Mouse (Mus musculus): ENCODE measurements at regions not wholly inside any gene's neighbourhood (a gene's known extent, or its start where the extent isn't known, plus 50 kb on each side); places are given as distances from the start of the nearest gene placed in this dataset.
"Not testable (repeated sequence)": the region's sequence is repeated elsewhere in the genome, so short reads cannot be mapped to it uniquely, and the experiment has no call there.

- no peaks in the 10 kb centered on the region for H3K4me1 ChIP-seq (ENCODE audit: insufficient read depth)
- ATAC-seq (ENCODE audit: insufficient read depth) (no peak), DNase-seq (no peak)
- no peak overlapping the region for H3K4me3 ChIP-seq (ENCODE audit: low read depth, low read length)
- H3K27ac ChIP-seq (ENCODE audit: low read depth): no peak overlapping the region
- no peak overlapping the region for H3K4me2 ChIP-seq
- no peaks in the 10 kb centered on the region for H3K36me3 ChIP-seq (ENCODE audit: insufficient read depth)
- H3K9me3 ChIP-seq (ENCODE audit: low read depth, low read length): no peaks in the 10 kb centered on the region
- H3K9ac ChIP-seq: no peak overlapping the region
- 65% methylated on average over 2 of the region's 2 CpGs for WGBS
- no peak for TF ChIP-seq CTCF (IDR thresholded peaks at IDR 0.05; ENCODE audit: low read depth)
- H3K27me3 ChIP-seq (ENCODE audit: insufficient read depth, low read length): no peaks in the 10 kb centered on the region
Measured at GRCm38 (mm10) chr5:61240498-61240897, 568.1 kb upstream of the G6pd2 start.

- not testable (repeated sequence) for ATAC-seq (ENCODE audit: insufficient read depth); H3K36me3 ChIP-seq (ENCODE audit: insufficient read depth); H3K9me3 ChIP-seq (ENCODE audit: low read depth, low read length); H3K27me3 ChIP-seq (ENCODE audit: insufficient read depth, low read length); H3K4me3 ChIP-seq (ENCODE audit: low read depth, low read length); H3K9ac ChIP-seq; H3K4me1 ChIP-seq (ENCODE audit: insufficient read depth); DNase-seq; H3K27ac ChIP-seq (ENCODE audit: low read depth); H3K4me2 ChIP-seq
- WGBS: 87% methylated on average over 15 of the region's 15 CpGs
Measured at GRCm38 (mm10) chr5:61288506-61288905, 520.1 kb upstream of the G6pd2 start.

- Histone ChIP-seq H3K9me3 (ENCODE audit: low read depth, low read length) (no peaks in the 10 kb centered on the region), H3K27ac (ENCODE audit: low read depth) (no peak overlapping the region), H3K4me3 (ENCODE audit: low read depth, low read length) (no peak overlapping the region), H3K36me3 (ENCODE audit: insufficient read depth) (no peaks in the 10 kb centered on the region), H3K27me3 (ENCODE audit: insufficient read depth, low read length) (no peaks in the 10 kb centered on the region), H3K9ac (no peak overlapping the region), H3K4me2 (no peak overlapping the region), H3K4me1 (ENCODE audit: insufficient read depth) (no peaks in the 10 kb centered on the region)
- TF ChIP-seq CTCF (IDR thresholded peaks at IDR 0.05; ENCODE audit: low read depth): no peak
- 68% methylated on average over 5 of the region's 5 CpGs for WGBS
- ATAC-seq (ENCODE audit: insufficient read depth) (no peak), DNase-seq (no peak)
Measured at GRCm38 (mm10) chr5:61314951-61315350, 493.7 kb upstream of the G6pd2 start.

DNA sequence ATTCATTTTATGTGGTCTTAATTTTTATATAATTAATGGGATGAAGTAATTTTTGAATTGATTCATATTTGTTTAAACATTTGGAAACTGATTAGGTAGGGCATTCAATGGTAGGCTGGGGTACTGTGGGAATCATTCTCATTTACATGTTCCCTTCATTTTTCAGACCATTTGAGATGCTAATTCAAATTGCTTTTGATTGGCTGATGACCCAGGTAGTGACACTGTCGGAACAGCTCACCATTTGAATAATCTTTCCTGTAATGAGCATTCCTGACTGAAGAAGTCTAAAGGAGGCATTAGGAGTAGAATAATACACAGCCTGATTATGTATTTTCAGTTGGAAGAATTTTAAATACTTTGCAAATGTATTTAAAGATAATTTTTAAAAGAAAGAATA lies 457.2 kb upstream of the G6pd2 start:
- Histone ChIP-seq H3K4me3 (ENCODE audit: low read depth, low read length) (no peak overlapping the region), H3K9me3 (ENCODE audit: low read depth, low read length) (no peaks in the 10 kb centered on the region), H3K9ac (no peak overlapping the region), H3K36me3 (ENCODE audit: insufficient read depth) (no peaks in the 10 kb centered on the region), H3K4me1 (ENCODE audit: insufficient read depth) (no peaks in the 10 kb centered on the region), H3K27me3 (ENCODE audit: insufficient read depth, low read length) (no peaks in the 10 kb centered on the region), H3K4me2 (no peak overlapping the region), H3K27ac (ENCODE audit: low read depth) (no peak overlapping the region)
- WGBS: 88% methylated on average over 1 of the region's 1 CpGs
- no peak for TF ChIP-seq CTCF (IDR thresholded peaks at IDR 0.05; ENCODE audit: low read depth)
- no peak for DNase-seq
- no peak for ATAC-seq (ENCODE audit: insufficient read depth)

DNA sequence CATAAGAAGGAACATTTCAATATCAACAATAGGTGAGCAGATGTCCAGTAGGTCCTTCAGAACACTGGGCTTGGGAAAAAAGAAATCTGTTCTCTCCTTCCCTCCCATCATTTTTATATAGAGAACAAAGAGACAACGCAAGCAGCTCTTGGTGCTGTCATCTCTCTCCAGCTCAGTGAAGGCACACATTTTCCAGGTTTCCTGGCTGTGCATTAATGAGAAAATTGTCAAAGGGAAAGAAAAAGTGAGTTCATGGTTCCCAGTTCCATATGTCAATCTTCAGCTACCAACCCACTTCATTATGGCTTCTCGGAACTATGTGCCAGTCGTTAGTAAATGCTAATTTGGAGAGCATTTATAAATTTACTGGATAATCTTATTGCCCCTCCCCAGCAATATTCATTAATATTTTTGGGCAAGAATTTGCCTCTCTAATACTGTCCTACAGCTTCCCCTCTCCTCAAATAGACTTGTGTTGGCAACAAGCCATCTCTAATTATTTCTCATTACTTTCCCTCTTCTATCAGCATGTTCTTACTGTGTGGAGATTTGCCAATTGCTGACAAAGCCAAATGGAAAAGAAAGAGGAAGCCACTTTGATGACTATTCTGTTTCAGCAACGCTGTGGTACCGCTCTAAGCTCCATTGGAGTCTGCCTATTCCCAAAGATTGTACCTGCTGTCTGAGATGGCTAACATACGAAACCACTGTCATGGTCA lies 453.2 kb upstream of the G6pd2 start:
- Histone ChIP-seq H3K27ac (ENCODE audit: low read depth) (no peak overlapping the region), H3K4me2 (no peak overlapping the region), H3K4me3 (ENCODE audit: low read depth, low read length) (no peak overlapping the region), H3K9ac (no peak overlapping the region), H3K27me3 (ENCODE audit: insufficient read depth, low read length) (no peaks in the 10 kb centered on the region), H3K9me3 (ENCODE audit: low read depth, low read length) (no peaks in the 10 kb centered on the region), H3K36me3 (ENCODE audit: insufficient read depth) (no peaks in the 10 kb centered on the region), H3K4me1 (ENCODE audit: insufficient read depth) (no peaks in the 10 kb centered on the region)
- no peak for TF ChIP-seq CTCF (IDR thresholded peaks at IDR 0.05; ENCODE audit: low read depth)
- ATAC-seq (ENCODE audit: insufficient read depth) (no peak), DNase-seq (peak; percentile 34)
- WGBS: 65% methylated on average over 6 of the region's 6 CpGs

DNA sequence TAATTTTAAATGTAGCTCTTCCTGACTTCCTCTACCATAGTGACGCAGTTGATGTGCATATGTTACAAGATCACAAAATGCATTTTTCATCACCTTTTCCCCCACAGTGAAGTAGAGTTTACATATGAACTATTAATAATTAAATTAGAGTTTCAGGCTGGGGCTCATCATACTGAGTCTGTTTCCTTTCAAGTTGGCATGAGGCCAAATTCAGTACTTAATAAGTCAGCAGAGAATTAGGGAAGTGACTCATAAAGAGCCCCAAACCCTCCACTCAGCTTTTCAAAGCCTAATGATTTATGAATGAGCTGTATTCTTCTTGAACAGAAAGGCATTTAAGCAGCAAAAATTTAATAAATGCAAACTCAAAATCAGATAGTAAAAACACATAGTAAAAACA lies 435.7 kb upstream of the G6pd2 start:
- H3K4me1 ChIP-seq (ENCODE audit: insufficient read depth): no peaks in the 10 kb centered on the region
- H3K9me3 ChIP-seq (ENCODE audit: low read depth, low read length): no peaks in the 10 kb centered on the region
- H3K4me2 ChIP-seq: no peak overlapping the region
- H3K4me3 ChIP-seq (ENCODE audit: low read depth, low read length): no peak overlapping the region
- 30% methylated on average over 1 of the region's 1 CpGs for WGBS
- H3K36me3 ChIP-seq (ENCODE audit: insufficient read depth): no peaks in the 10 kb centered on the region
- DNase-seq (peak; percentile 83), ATAC-seq (ENCODE audit: insufficient read depth) (peak; percentile 85)
- no peak overlapping the region for H3K27ac ChIP-seq (ENCODE audit: low read depth)
- no peak for TF ChIP-seq CTCF (IDR thresholded peaks at IDR 0.05; ENCODE audit: low read depth)
- no peak overlapping the region for H3K9ac ChIP-seq
- no peaks in the 10 kb centered on the region for H3K27me3 ChIP-seq (ENCODE audit: insufficient read depth, low read length)

DNA sequence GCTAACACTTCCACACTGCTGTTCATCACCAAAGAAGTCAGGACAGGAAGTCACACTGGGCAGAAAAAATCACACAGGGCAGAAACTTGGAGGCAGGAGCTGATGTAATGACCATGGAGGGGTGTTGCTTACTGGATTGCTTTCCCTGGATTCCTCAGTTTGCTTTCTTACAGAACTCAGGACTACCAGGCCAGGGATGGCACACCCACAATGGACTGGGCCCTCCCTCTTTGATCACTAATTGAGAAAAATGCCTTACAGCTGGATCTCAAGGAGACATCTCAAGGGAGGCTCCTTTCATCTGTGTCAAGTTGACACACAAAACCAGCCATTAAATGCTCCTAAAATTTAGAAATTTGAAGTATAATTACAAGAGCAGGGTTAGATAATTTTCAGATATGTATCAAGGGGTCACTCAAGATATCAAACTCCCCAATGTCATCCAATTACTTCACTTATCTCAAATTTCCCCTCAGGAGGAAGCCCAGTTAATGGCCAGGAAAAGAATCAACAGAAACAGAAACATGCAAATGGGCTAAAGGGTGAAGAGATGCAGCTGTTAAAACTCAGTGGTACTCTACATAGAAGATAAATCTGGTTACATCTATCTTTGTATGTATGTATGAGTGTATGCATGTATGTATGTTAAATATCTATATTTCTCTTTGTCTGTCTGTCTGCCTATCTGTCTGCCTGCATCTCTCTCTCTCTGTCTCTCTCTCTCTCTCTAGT lies 413.5 kb upstream of the G6pd2 start:
- H3K4me1 ChIP-seq (ENCODE audit: insufficient read depth): no peaks in the 10 kb centered on the region
- no peak overlapping the region for H3K4me3 ChIP-seq (ENCODE audit: low read depth, low read length)
- H3K4me2 ChIP-seq: no peak overlapping the region
- H3K36me3 ChIP-seq (ENCODE audit: insufficient read depth): no peaks in the 10 kb centered on the region
- no peaks in the 10 kb centered on the region for H3K27me3 ChIP-seq (ENCODE audit: insufficient read depth, low read length)
- TF ChIP-seq CTCF (IDR thresholded peaks at IDR 0.05; ENCODE audit: low read depth): no peak
- no peak overlapping the region for H3K27ac ChIP-seq (ENCODE audit: low read depth)
- DNase-seq (no peak), ATAC-seq (ENCODE audit: insufficient read depth) (no peak)
- no peak overlapping the region for H3K9ac ChIP-seq
- H3K9me3 ChIP-seq (ENCODE audit: low read depth, low read length): no peaks in the 10 kb centered on the region

All from lung, embryonic 14.5 days (tissue).